Comparison of ENCODE assay signal across 8 mouse cellular contexts in genomic region chr12:77238531-77239389, GRCm38 (mm10). TPM values are rescaled to one million over a fixed set of nuclear protein-coding genes. Genes with fewer than 3 reads are reported as not detected.
DNase-seq lines count a peak whose midpoint lies in the region; ATAC-seq and TF ChIP-seq lines count a peak whose summit lies in the region.

No protein-coding gene starts in this region.

- peak overlapping the region; percentile 87 for H3K27ac ChIP-seq in heart, embryonic 12.5 days (ENCODE audit: poor library complexity, severe bottlenecking)
- peak overlapping the region; percentile 92 for H3K27ac ChIP-seq in kidney, embryonic 16.5 days (ENCODE audit: low read length)

- H3K27me3 ChIP-seq in heart, embryonic 12.5 days (replicated peaks) = no peaks in the 10 kb centered on the region
- H3K27me3 ChIP-seq in kidney, embryonic 16.5 days (ENCODE audit: insufficient read depth, low read length) = no peaks in the 10 kb centered on the region

- under 1% methylated on average over 93 of the region's 120 CpGs for WGBS in heart, embryonic 12.5 days
- under 1% methylated on average over 97 of the region's 120 CpGs for WGBS in kidney, embryonic 16.5 days

- TF ChIP-seq POLR2A in brain, embryonic 14.5 days (IDR thresholded peaks at IDR 0.05; ENCODE audit: borderline replicate concordance, extremely low read depth, insufficient read depth, insufficient read length, poor library complexity, severe bottlenecking) = peak; percentile 85

- H3K9me3 ChIP-seq in heart, embryonic 12.5 days (replicated peaks) = no peaks in the 10 kb centered on the region
- no peaks in the 10 kb centered on the region for H3K9me3 ChIP-seq in kidney, embryonic 16.5 days (ENCODE audit: low read length)

- H3K4me2 ChIP-seq in heart, embryonic 12.5 days = peak overlapping the region; percentile 95
- peak overlapping the region; percentile 99 for H3K4me2 ChIP-seq in kidney, embryonic 16.5 days (replicated peaks; ENCODE audit: low read depth, low read length)

- no peaks in the 10 kb centered on the region for H3K36me3 ChIP-seq in heart, embryonic 12.5 days
- H3K36me3 ChIP-seq in kidney, embryonic 16.5 days (ENCODE audit: insufficient read depth, low read length) = no peaks in the 10 kb centered on the region

- ATAC-seq in erythroblast, adult 5-6 weeks (replicated peaks; ENCODE audit: low FRiP score, poor library complexity, severe bottlenecking) = 0 out of 2 replicates have a peak, but pooled peaks have one; percentile 28
- ATAC-seq in heart, embryonic 12.5 days (ENCODE audit: insufficient number of reproducible peaks, low FRiP score) = peak; percentile 96
- peak; percentile 98 for ATAC-seq in kidney, embryonic 16.5 days (ENCODE audit: low FRiP score, low TSS enrichment)

- H3K4me1 ChIP-seq in heart, embryonic 12.5 days (replicated peaks) = 0 out of 2 replicates have a peak, but pooled peaks cover 6% of the 10 kb centered on the region
- peaks cover 8% of the 10 kb centered on the region; the same call in 1 of the 2 replicates for H3K4me1 ChIP-seq in kidney, embryonic 16.5 days (ENCODE audit: insufficient read depth, low read length)

- TF ChIP-seq CTCF in brain, embryonic 14.5 days (IDR thresholded peaks at IDR 0.05; ENCODE audit: borderline replicate concordance, extremely low read depth, insufficient read depth, insufficient read length) = peak; percentile 18; the same call in 1 of the 2 replicates

- H3K4me3 ChIP-seq in heart, embryonic 12.5 days = peak overlapping the region; percentile 84
- H3K4me3 ChIP-seq in kidney, embryonic 16.5 days (ENCODE audit: low read length) = peak overlapping the region; percentile 72

- peak overlapping the region; percentile 89 for H3K9ac ChIP-seq in heart, embryonic 12.5 days
- peak overlapping the region; percentile 91 for H3K9ac ChIP-seq in kidney, embryonic 16.5 days (replicated peaks; ENCODE audit: low read length)

- DNase-seq in CD4-positive helper T cell, adult 2 months (ENCODE audit: low read depth, low spot score) = peak; percentile 93
- DNase-seq in brain, embryonic 14.5 days (ENCODE audit: low read depth) = peak; percentile 97
- peak; percentile 90 for DNase-seq in liver
- DNase-seq in monocyte, adult 2 months (ENCODE audit: low read depth in 1 of 2, low spot score in 2 of 2) = peak; percentile 50 to 75
- DNase-seq in spleen, postnatal 14 days (ENCODE audit: low spot score in 2 of 2) = peak; percentile 71 to 77

RNA-seq across cellular contexts. Expression of gene Fut8, which starts 0.8 kb away (rescaled TPM):
- polyA plus RNA-seq in brain, embryonic 14.5 days (2012; rRNA removed) = 11.5 and 29.2 TPM in 2 replicates
- 18.4 and 28.0 TPM in 2 replicates for total RNA-seq in erythroblast, adult 5-6 weeks (2015; ENCODE audit: low replicate concordance)
- 19.0 and 24.4 TPM in 2 replicates for total RNA-seq in erythroblast, adult 5-6 weeks (2017; ENCODE audit: low replicate concordance)
- polyA plus RNA-seq in heart, embryonic 12.5 days (2016; fragmentation: Nextera tagmentation; extraction: Ambion mirVana) = 21.0 and 21.3 TPM in 2 replicates
- polyA plus RNA-seq in kidney, embryonic 16.5 days (2015; fragmentation: Nextera tagmentation; extraction: Ambion mirVana) = 24.3 and 25.4 TPM in 2 replicates

Comparison
In these comparisons a context has a peak if more than half of its experiments do, and no peak if none do; other contexts are left out.
1. Peak in every context shown above with its lines: DNase-seq, ATAC-seq, H3K4me3 ChIP-seq and H3K27ac ChIP-seq.
2. ATAC-seq: peak in every context shown above with its lines; median percentile 98 in kidney, embryonic 16.5 days; 96 in heart, embryonic 12.5 days; 28 in erythroblast, adult 5-6 weeks.